In the genomic region with DNA sequence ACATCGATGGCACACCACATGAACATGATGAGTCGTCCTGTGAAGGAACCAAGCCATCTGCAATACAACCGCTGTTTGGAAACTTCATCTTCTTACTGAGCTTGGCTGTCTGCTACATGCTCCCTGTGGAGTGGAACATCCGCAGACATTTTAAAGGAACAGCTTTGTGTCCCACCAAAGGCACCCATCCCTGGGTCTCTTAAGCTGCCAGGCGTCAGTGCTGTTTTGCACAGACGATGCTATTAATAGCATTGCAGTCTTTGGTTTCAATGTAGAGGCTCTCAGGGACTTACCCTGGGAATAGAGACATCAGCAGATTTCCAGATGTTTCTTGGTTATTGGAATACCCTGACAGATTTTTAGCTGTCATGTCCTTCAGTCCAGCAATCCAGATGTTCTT, we compare ENCODE assay signal across 41 mouse cellular contexts. TPM values are rescaled to one million over a fixed set of nuclear protein-coding genes. Genes with fewer than 3 reads are reported as not detected.
"Had no signal": no experiment of that assay in that cellular context is flagged by ENCODE, and none has a peak within 500 bp of the region (broad histone marks: within the 10 kb centered on the region; RNA-seq: fewer than 3 reads in every experiment).

No protein-coding gene starts in this region.

RNA-seq across cellular contexts. Expression of a gene that starts 56.9 kb away (rescaled TPM):
- total RNA-seq: heart, postnatal 10 days; heart, postnatal 14 days; heart, postnatal 25 days; heart, postnatal 36 days; heart, postnatal 4 days; hematopoietic stem cell, adult 5-6 weeks; hindbrain, postnatal 0 days; layer of hippocampus, adult 18-20 months; layer of hippocampus, adult 2 months; layer of hippocampus, adult 8-10 months; layer of hippocampus, postnatal 10 days; layer of hippocampus, postnatal 14 days; layer of hippocampus, postnatal 25 days; layer of hippocampus, postnatal 36 days; left cerebral cortex, adult 18-20 months had no signal
- polyA plus RNA-seq: heart, embryonic 10.5 days; heart, embryonic 11.5 days; heart, embryonic 12.5 days; heart, embryonic 13.5 days; heart, embryonic 14.5 days; heart, embryonic 15.5 days; heart, embryonic 16.5 days; heart, postnatal 0 days; hindbrain, embryonic 10.5 days; hindbrain, embryonic 11.5 days; hindbrain, embryonic 12.5 days; hindbrain, embryonic 13.5 days; hindbrain, embryonic 14.5 days; hindbrain, embryonic 15.5 days; hindbrain, embryonic 16.5 days; hindbrain, postnatal 0 days; inflammation-experienced regulatory T-cells, adult 6 months; intestine, embryonic 14.5 days; intestine, embryonic 15.5 days; intestine, embryonic 16.5 days; intestine, postnatal 0 days; kidney, adult 2 months; kidney, embryonic 14.5 days; kidney, embryonic 15.5 days; kidney, embryonic 16.5 days; kidney, postnatal 0 days; large intestine, adult 2 months had no signal
